Mouse (Mus musculus): ENCODE measurements around the gene Gatb. TPM values are rescaled to one million over a fixed set of nuclear protein-coding genes. Genes with fewer than 3 reads are reported as not detected.

Gene Gatb
- polyA plus RNA-seq, 1 experiment from 2014 or later: 18.6 TPM

DNA sequence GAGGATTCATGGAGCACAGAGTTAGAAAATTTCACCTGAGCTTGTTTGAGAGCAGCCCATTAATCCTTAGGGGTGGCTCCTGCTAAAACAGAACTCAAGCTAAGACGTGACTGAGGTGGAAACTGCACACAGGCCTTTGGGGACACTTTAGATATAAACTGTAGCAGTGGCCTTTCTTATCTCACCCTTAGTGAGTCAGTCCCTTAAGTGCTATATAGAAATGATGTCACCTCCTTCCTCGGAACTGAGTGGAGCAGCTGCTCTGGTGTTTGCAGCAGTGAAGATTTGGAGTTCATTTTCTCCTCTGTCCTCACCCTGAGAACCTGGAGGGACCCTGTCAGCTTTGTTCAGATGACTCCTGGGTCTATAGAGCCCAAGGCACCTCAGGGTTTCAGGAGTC lies 14.8 kb downstream of the Gatb start:
- no peak overlapping the region for H3K4me2 ChIP-seq (replicated peaks; ENCODE audit: low read depth, low read length)
- H3K27ac ChIP-seq (ENCODE audit: low read depth, low read length): no peak overlapping the region
- no peak overlapping the region for H3K9ac ChIP-seq (ENCODE audit: low read depth, low read length)
- no peaks in the 10 kb centered on the region for H3K36me3 ChIP-seq (ENCODE audit: control insufficient read depth, insufficient read depth, low read length)
- H3K9me3 ChIP-seq (ENCODE audit: control insufficient read depth, low read length): no peaks in the 10 kb centered on the region
- no peak for ATAC-seq (ENCODE audit: low FRiP score)
- 80% methylated on average over 2 of the region's 2 CpGs for WGBS
- H3K27me3 ChIP-seq (ENCODE audit: control insufficient read depth, insufficient read depth, low read length): no peaks in the 10 kb centered on the region
- H3K4me3 ChIP-seq (ENCODE audit: low read depth, low read length): no peak overlapping the region
- DNase-seq (ENCODE audit: low spot score): no peak
- H3K4me1 ChIP-seq (replicated peaks; ENCODE audit: control insufficient read depth, insufficient read depth, low read length): no peaks in the 10 kb centered on the region

DNA sequence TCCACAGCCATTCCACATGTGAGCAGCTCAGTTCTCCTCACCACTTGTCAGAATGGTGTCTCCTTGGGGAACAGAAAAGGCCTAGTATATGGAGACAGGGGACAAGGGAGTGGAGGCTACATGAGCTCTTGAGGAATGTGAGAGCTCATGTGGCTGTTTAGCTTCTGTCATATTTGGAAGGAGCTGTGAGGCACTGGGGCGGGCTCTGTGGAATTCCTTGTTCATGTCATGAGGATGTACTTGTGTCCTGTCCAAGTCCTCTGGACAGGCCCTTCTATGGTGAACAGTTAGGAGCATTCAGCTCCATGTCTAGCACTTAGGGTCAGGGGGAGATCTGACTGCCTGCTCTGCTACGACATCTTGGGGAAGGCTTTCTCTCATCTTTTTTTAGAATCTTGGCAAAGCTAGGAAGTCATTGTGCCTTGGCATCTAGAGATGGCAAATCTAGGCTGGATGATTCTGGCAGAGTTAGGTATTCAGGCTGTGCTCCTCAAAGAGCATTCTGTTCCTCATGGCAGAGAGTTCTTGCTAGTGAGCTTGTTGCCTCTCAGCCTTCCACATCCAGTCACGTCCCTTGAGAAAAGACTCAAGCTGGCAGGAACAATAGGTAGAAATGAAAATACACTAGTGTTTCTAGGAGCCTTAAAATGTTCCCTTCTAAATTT lies 16.3 kb downstream of the Gatb start:
- WGBS: 83% methylated on average over 3 of the region's 3 CpGs
- no peak for ATAC-seq (ENCODE audit: low FRiP score)

DNA sequence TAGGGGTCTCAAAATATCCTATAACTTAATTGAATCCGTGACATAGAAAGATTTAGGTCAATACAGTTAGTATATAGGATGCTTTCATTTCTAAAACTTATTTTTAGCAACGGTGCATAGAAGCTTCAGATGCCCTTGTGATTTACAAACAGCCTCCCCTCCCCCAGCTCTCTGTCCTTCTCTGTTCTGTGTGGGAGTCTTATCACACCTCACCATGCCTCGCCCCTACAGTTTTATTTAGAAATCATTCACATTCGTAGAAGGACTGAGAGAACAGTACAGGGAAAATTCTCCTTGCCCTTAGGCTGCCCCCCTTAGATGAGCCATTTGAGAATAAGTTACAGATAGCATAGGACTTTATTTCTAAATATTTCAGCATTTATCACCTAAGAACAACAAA lies 18.1 kb downstream of the Gatb start:
- Histone ChIP-seq H3K9ac (ENCODE audit: low read depth, low read length) (no peak overlapping the region), H3K36me3 (ENCODE audit: control insufficient read depth, insufficient read depth, low read length) (no peaks in the 10 kb centered on the region), H3K27ac (ENCODE audit: low read depth, low read length) (no peak overlapping the region), H3K4me3 (ENCODE audit: low read depth, low read length) (no peak overlapping the region), H3K4me1 (replicated peaks; ENCODE audit: control insufficient read depth, insufficient read depth, low read length) (no peaks in the 10 kb centered on the region), H3K27me3 (ENCODE audit: control insufficient read depth, insufficient read depth, low read length) (no peaks in the 10 kb centered on the region), H3K4me2 (replicated peaks; ENCODE audit: low read depth, low read length) (no peak overlapping the region), H3K9me3 (ENCODE audit: control insufficient read depth, low read length) (no peaks in the 10 kb centered on the region)
- ATAC-seq (ENCODE audit: low FRiP score) (no peak), DNase-seq (ENCODE audit: low spot score) (no peak)
- 80% methylated on average over 4 of the region's 4 CpGs for WGBS

More for the DNA sequence above, 16.3 kb downstream of the Gatb start:
- DNase-seq (ENCODE audit: low spot score): no peak
- no peaks in the 10 kb centered on the region for H3K36me3 ChIP-seq (ENCODE audit: control insufficient read depth, insufficient read depth, low read length)
- no peak overlapping the region for H3K9ac ChIP-seq (ENCODE audit: low read depth, low read length)
- H3K4me3 ChIP-seq (ENCODE audit: low read depth, low read length): no peak overlapping the region
- H3K27me3 ChIP-seq (ENCODE audit: control insufficient read depth, insufficient read depth, low read length): no peaks in the 10 kb centered on the region
- H3K9me3 ChIP-seq (ENCODE audit: control insufficient read depth, low read length): no peaks in the 10 kb centered on the region
- H3K4me2 ChIP-seq (replicated peaks; ENCODE audit: low read depth, low read length): no peak overlapping the region
- no peak overlapping the region for H3K27ac ChIP-seq (ENCODE audit: low read depth, low read length)
- H3K4me1 ChIP-seq (replicated peaks; ENCODE audit: control insufficient read depth, insufficient read depth, low read length): no peaks in the 10 kb centered on the region

DNA sequence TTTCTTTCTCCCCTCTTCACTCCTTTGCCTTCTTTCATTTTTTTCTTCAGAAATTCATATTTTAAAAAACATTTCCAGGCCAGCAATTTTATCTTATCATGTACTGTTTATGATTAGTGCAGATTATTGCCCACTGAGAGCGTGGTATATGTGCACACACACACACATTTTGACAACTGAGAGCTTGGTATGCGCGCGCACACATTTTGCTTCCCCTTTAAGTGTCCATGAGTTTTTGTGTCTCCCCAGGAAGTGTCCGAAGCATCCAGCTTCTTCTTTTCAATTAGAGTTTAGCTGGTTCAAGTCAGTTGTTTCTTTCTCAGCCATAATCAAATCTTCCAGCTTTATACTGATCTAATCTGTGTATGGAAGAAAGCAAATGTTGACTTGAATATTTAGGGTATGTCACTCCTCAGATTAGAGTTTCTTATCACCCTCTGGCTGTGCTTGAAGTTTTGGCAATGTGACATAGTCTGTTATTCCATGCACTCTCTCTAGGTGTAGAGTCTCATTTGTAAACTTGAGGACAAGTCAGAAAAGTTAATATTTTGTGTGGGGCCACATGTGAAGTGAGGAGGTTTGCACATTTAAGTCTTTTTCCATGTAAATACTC lies 18.8 kb downstream of the Gatb start:
- Histone ChIP-seq H3K4me2 (replicated peaks; ENCODE audit: low read depth, low read length) (no peak overlapping the region), H3K4me3 (ENCODE audit: low read depth, low read length) (no peak overlapping the region), H3K9ac (ENCODE audit: low read depth, low read length) (no peak overlapping the region), H3K9me3 (ENCODE audit: control insufficient read depth, low read length) (no peaks in the 10 kb centered on the region), H3K27me3 (ENCODE audit: control insufficient read depth, insufficient read depth, low read length) (no peaks in the 10 kb centered on the region), H3K4me1 (replicated peaks; ENCODE audit: control insufficient read depth, insufficient read depth, low read length) (no peaks in the 10 kb centered on the region), H3K36me3 (ENCODE audit: control insufficient read depth, insufficient read depth, low read length) (no peaks in the 10 kb centered on the region), H3K27ac (ENCODE audit: low read depth, low read length) (no peak overlapping the region)
- ATAC-seq (ENCODE audit: low FRiP score) (no peak), DNase-seq (ENCODE audit: low spot score) (no peak)
- WGBS: 93% methylated on average over 5 of the region's 5 CpGs

DNA sequence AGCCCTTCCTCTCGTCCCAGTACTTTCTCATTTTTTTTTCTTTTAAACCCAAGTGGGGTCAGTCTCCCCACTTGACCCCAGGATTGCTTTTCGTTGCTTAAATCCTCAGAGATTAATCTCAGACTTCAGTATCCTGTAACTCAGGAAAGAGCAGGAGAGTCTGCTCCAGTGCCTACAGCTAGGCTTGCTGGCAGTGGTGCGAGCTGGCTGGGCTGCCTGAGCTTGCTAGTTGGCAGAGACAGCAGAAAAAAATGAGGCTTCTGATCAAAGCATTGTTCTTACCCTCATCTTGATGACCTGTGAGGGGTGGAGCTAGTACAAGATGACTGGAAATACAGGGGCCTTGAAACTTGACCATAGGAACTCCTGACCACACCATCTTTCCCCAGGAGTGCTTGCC lies 20.5 kb downstream of the Gatb start:
- no peaks in the 10 kb centered on the region for H3K27me3 ChIP-seq (ENCODE audit: control insufficient read depth, insufficient read depth, low read length)
- no peaks in the 10 kb centered on the region for H3K36me3 ChIP-seq (ENCODE audit: control insufficient read depth, insufficient read depth, low read length)
- H3K27ac ChIP-seq (ENCODE audit: low read depth, low read length): no peak overlapping the region
- H3K4me3 ChIP-seq (ENCODE audit: low read depth, low read length): no peak overlapping the region
- H3K9ac ChIP-seq (ENCODE audit: low read depth, low read length): no peak overlapping the region
- H3K9me3 ChIP-seq (ENCODE audit: control insufficient read depth, low read length): no peaks in the 10 kb centered on the region
- no peaks in the 10 kb centered on the region for H3K4me1 ChIP-seq (replicated peaks; ENCODE audit: control insufficient read depth, insufficient read depth, low read length)
- 75% methylated on average over 3 of the region's 3 CpGs for WGBS
- H3K4me2 ChIP-seq (replicated peaks; ENCODE audit: low read depth, low read length): no peak overlapping the region
- DNase-seq (ENCODE audit: low spot score): no peak
- no peak for ATAC-seq (ENCODE audit: low FRiP score)

DNA sequence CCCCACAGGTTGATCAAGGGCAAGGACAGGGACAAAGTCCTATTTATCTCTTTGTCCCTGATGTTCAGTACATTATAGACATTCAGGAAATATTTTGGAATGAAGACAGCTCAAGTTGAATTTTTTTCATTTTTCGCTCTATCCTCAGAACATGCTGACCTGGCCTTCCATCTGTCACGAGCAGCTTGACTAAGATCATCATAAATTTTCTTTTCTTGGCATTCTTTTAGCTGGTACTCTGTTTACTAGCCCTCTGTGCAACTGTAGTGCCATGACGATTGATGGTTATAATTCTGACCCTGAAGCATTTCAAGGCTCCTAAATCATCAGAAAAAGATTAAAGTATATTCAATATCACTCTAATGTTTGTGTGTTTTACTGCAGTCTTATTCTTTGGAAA lies 25.6 kb downstream of the Gatb start:
- no peak overlapping the region for H3K4me3 ChIP-seq (ENCODE audit: low read depth, low read length)
- H3K27ac ChIP-seq (ENCODE audit: low read depth, low read length): no peak overlapping the region
- ATAC-seq (ENCODE audit: low FRiP score) (no peak), DNase-seq (ENCODE audit: low spot score) (no peak)
- no peak overlapping the region for H3K4me2 ChIP-seq (replicated peaks; ENCODE audit: low read depth, low read length)
- H3K9ac ChIP-seq (ENCODE audit: low read depth, low read length): no peak overlapping the region
- H3K9me3 ChIP-seq (ENCODE audit: control insufficient read depth, low read length): no peaks in the 10 kb centered on the region
- H3K36me3 ChIP-seq (ENCODE audit: control insufficient read depth, insufficient read depth, low read length): no peaks in the 10 kb centered on the region
- 94% methylated on average over 3 of the region's 3 CpGs for WGBS
- no peaks in the 10 kb centered on the region for H3K27me3 ChIP-seq (ENCODE audit: control insufficient read depth, insufficient read depth, low read length)
- H3K4me1 ChIP-seq (replicated peaks; ENCODE audit: control insufficient read depth, insufficient read depth, low read length): no peaks in the 10 kb centered on the region

DNA sequence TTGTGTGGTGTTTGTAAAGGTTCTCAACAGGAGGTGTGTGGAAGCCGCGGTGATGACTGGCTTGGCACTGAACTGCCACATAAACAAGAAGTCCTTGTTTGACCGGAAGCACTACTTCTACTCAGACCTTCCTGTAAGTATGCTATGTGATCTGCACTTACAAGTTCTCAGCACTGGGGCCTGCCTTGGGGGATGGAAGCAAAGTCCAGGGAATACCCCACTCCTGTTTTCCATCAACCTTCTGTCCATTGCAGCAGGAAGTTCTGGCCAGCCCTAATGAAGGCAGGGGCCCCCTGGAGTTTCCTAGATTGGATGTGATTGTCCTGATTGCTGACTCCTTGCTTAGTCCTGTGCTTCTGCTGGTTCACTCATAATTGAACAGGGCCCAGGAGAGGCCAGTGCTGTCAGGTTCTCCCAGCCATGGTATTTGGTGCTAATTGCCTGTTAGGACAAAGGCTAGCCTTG lies 28.0 kb downstream of the Gatb start:
- DNase-seq (ENCODE audit: low spot score) (peak; percentile 21), ATAC-seq (ENCODE audit: low FRiP score) (no peak)
- H3K4me2 ChIP-seq (replicated peaks; ENCODE audit: low read depth, low read length): no peak overlapping the region
- H3K9ac ChIP-seq (ENCODE audit: low read depth, low read length): no peak overlapping the region
- H3K27me3 ChIP-seq (ENCODE audit: control insufficient read depth, insufficient read depth, low read length): no peaks in the 10 kb centered on the region
- no peaks in the 10 kb centered on the region for H3K4me1 ChIP-seq (replicated peaks; ENCODE audit: control insufficient read depth, insufficient read depth, low read length)
- 63% methylated on average over 3 of the region's 3 CpGs for WGBS
- H3K27ac ChIP-seq (ENCODE audit: low read depth, low read length): no peak overlapping the region
- no peak overlapping the region for H3K4me3 ChIP-seq (ENCODE audit: low read depth, low read length)
- no peaks in the 10 kb centered on the region for H3K9me3 ChIP-seq (ENCODE audit: control insufficient read depth, low read length)
- no peaks in the 10 kb centered on the region for H3K36me3 ChIP-seq (ENCODE audit: control insufficient read depth, insufficient read depth, low read length)

DNA sequence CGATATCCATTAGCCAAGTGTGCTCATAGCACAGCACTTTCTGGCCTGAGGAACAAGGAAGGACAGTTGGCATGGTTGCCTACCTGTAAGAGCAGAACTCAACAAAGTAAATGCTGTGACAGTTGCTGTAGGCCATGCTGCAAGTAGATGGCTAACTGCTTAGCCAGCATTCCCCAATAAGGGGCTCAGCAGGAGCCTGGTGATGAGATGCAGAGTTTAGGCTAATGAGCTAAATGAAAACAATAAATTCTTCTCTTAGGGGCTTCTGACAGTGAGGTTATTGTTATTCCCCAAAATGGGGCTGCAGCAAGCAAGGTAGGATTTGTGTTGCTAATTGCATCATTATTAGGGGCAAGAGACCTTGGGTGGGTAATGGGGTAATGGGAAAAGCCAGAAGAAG lies 29.9 kb downstream of the Gatb start:
- ATAC-seq (ENCODE audit: low FRiP score) (no peak), DNase-seq (ENCODE audit: low spot score) (no peak)
- WGBS: 83% methylated on average over 1 of the region's 1 CpGs
- H3K36me3 ChIP-seq (ENCODE audit: control insufficient read depth, insufficient read depth, low read length): no peaks in the 10 kb centered on the region
- H3K9me3 ChIP-seq (ENCODE audit: control insufficient read depth, low read length): no peaks in the 10 kb centered on the region
- H3K27me3 ChIP-seq (ENCODE audit: control insufficient read depth, insufficient read depth, low read length): no peaks in the 10 kb centered on the region
- H3K4me3 ChIP-seq (ENCODE audit: low read depth, low read length): no peak overlapping the region
- no peak overlapping the region for H3K4me2 ChIP-seq (replicated peaks; ENCODE audit: low read depth, low read length)
- no peak overlapping the region for H3K9ac ChIP-seq (ENCODE audit: low read depth, low read length)
- H3K27ac ChIP-seq (ENCODE audit: low read depth, low read length): no peak overlapping the region
- H3K4me1 ChIP-seq (replicated peaks; ENCODE audit: control insufficient read depth, insufficient read depth, low read length): no peaks in the 10 kb centered on the region

DNA sequence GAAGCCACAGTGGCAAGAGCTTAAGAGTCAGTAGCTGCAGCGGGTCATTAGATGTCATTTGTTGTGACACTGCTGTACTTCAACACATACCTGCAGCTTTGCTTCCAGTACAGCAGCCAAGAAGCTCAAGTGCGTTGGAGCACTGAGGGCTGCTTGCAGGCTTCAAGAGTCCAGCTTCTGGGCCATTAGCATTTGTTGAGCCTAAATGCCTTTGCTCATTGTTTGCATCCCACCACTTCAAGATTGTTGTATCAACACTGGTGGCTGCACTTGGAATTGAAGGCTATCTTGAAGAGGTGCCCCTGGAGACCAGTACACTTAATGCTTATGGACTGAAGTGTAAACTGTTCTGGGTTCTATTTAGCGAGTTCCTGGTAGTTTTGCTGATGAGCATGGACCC lies 33.0 kb downstream of the Gatb start:
- WGBS: 93% methylated on average over 3 of the region's 3 CpGs
- H3K4me2 ChIP-seq (replicated peaks; ENCODE audit: low read depth, low read length): no peak overlapping the region
- H3K9ac ChIP-seq (ENCODE audit: low read depth, low read length): no peak overlapping the region
- DNase-seq (ENCODE audit: low spot score) (no peak), ATAC-seq (ENCODE audit: low FRiP score) (no peak)
- no peak overlapping the region for H3K4me3 ChIP-seq (ENCODE audit: low read depth, low read length)
- H3K9me3 ChIP-seq (ENCODE audit: control insufficient read depth, low read length): no peaks in the 10 kb centered on the region
- no peak overlapping the region for H3K27ac ChIP-seq (ENCODE audit: low read depth, low read length)
- no peaks in the 10 kb centered on the region for H3K36me3 ChIP-seq (ENCODE audit: control insufficient read depth, insufficient read depth, low read length)
- H3K4me1 ChIP-seq (replicated peaks; ENCODE audit: control insufficient read depth, insufficient read depth, low read length): no peaks in the 10 kb centered on the region
- H3K27me3 ChIP-seq (ENCODE audit: control insufficient read depth, insufficient read depth, low read length): no peaks in the 10 kb centered on the region

Measured in hindbrain, embryonic 11.5 days (tissue).